8 mouse cellular contexts compared by ENCODE assay signal in genomic region chr5:104108127-104108875, GRCm38 (mm10). TPM values are rescaled to one million over a fixed set of nuclear protein-coding genes. Genes with fewer than 3 reads are reported as not detected.
A peak's percentile ranks its signal among the peaks of the same experiment; 100 is the strongest.
DNase-seq lines count a peak whose midpoint lies in the region; ATAC-seq and TF ChIP-seq lines count a peak whose summit lies in the region.
"Had no signal": no experiment of that assay in that cellular context is flagged by ENCODE, and none has a peak within 500 bp of the region (broad histone marks: within the 10 kb centered on the region; RNA-seq: fewer than 3 reads in every experiment).

No protein-coding gene starts in this region.

- no peak overlapping the region for H3K9ac ChIP-seq in lung, embryonic 15.5 days
- H3K9ac ChIP-seq in forebrain, embryonic 11.5 days (ENCODE audit: low read length), result peak overlapping the region; percentile 32
- no peak overlapping the region for H3K9ac ChIP-seq in intestine, postnatal 0 days (ENCODE audit: low read depth, low read length)
- no peak overlapping the region for H3K9ac ChIP-seq in stomach, embryonic 14.5 days (replicated peaks; ENCODE audit: low read depth, low read length)

- no peaks in the 10 kb centered on the region for H3K27me3 ChIP-seq in lung, embryonic 15.5 days
- H3K27me3 ChIP-seq in forebrain, embryonic 11.5 days (ENCODE audit: control insufficient read depth, insufficient read depth, low read length), result no peaks in the 10 kb centered on the region
- no peaks in the 10 kb centered on the region for H3K27me3 ChIP-seq in intestine, postnatal 0 days (replicated peaks; ENCODE audit: control insufficient read depth, insufficient read depth, low read length)
- H3K27me3 ChIP-seq in stomach, embryonic 14.5 days (ENCODE audit: control insufficient read depth, insufficient read depth, low read length), result no peaks in the 10 kb centered on the region
- H3K27me3 ChIP-seq in thymus, adult 2 months (ENCODE audit: control insufficient read depth, insufficient read depth, low read length), result 0 out of 2 replicates have a peak, but pooled peaks cover 2% of the 10 kb centered on the region

- H3K4me3 ChIP-seq in lung, embryonic 15.5 days, result no peak overlapping the region
- no peak overlapping the region for H3K4me3 ChIP-seq in forebrain, embryonic 11.5 days (ENCODE audit: low read depth, low read length)
- H3K4me3 ChIP-seq in intestine, postnatal 0 days (ENCODE audit: low read depth, low read length), result no peak overlapping the region
- H3K4me3 ChIP-seq in stomach, embryonic 14.5 days (ENCODE audit: low read depth, low read length), result no peak overlapping the region
- H3K4me3 ChIP-seq in thymus, adult 2 months (ENCODE audit: control insufficient read depth, insufficient read depth, low read length), result no peak overlapping the region

- peak overlapping the region; percentile 49 for H3K4me2 ChIP-seq in lung, embryonic 15.5 days
- peak overlapping the region; percentile 46; the same call in 1 of the 2 replicates for H3K4me2 ChIP-seq in forebrain, embryonic 11.5 days (ENCODE audit: low read depth, low read length, severe bottlenecking)
- peak overlapping the region; percentile 42; the same call in 1 of the 2 replicates for H3K4me2 ChIP-seq in intestine, postnatal 0 days (replicated peaks; ENCODE audit: low read depth)
- peak overlapping the region; percentile 41; the same call in 1 of the 2 replicates for H3K4me2 ChIP-seq in stomach, embryonic 14.5 days (replicated peaks; ENCODE audit: low read depth, low read length)

- DNase-seq in lung, postnatal 4 days, result no peak
- peak; percentile 65 for DNase-seq in forebrain, embryonic 11.5 days (ENCODE audit: low spot score)
- no peak for DNase-seq in thymus, postnatal 0 days (ENCODE audit: low spot score)
- DNase-seq in thymus, adult 2 months, result no peak

- peak overlapping the region; percentile 92 for H3K27ac ChIP-seq in lung, embryonic 15.5 days
- H3K27ac ChIP-seq in forebrain, embryonic 11.5 days (ENCODE audit: low read depth, low read length), result peak overlapping the region; percentile 83
- peak overlapping the region; percentile 61 for H3K27ac ChIP-seq in intestine, postnatal 0 days (ENCODE audit: low read depth, low read length)
- peak overlapping the region; percentile 86 for H3K27ac ChIP-seq in stomach, embryonic 14.5 days (ENCODE audit: low read length)
- H3K27ac ChIP-seq in thymus, adult 2 months (ENCODE audit: control insufficient read depth, insufficient read depth, low read length), result no peak overlapping the region
- H3K27ac ChIP-seq: macrophage had no signal

- TF ChIP-seq POLR2A in thymus, adult 2 months (IDR thresholded peaks at IDR 0.05; ENCODE audit: control insufficient read depth, extremely low read depth, insufficient read depth, low read length, poor library complexity), result no peak

- no peaks in the 10 kb centered on the region for H3K36me3 ChIP-seq in lung, embryonic 15.5 days
- no peaks in the 10 kb centered on the region for H3K36me3 ChIP-seq in forebrain, embryonic 11.5 days (ENCODE audit: control insufficient read depth, insufficient read depth, low read length)
- H3K36me3 ChIP-seq in intestine, postnatal 0 days (ENCODE audit: control insufficient read depth, insufficient read depth), result no peaks in the 10 kb centered on the region
- H3K36me3 ChIP-seq in stomach, embryonic 14.5 days (ENCODE audit: control insufficient read depth, insufficient read depth, low read length), result no peaks in the 10 kb centered on the region
- no peaks in the 10 kb centered on the region for H3K36me3 ChIP-seq in thymus, adult 2 months (ENCODE audit: control insufficient read depth, insufficient read depth, low read length)

- no peak for ATAC-seq in lung, embryonic 15.5 days (ENCODE audit: borderline replicate concordance, extremely low read depth, low FRiP score, low TSS enrichment)
- peak; percentile 38 for ATAC-seq in forebrain, embryonic 11.5 days (replicated peaks; ENCODE audit: low FRiP score)
- ATAC-seq in intestine, postnatal 0 days, result no peak
- no peak for ATAC-seq in stomach, embryonic 14.5 days (ENCODE audit: insufficient number of reproducible peaks, insufficient read depth, low FRiP score, low read depth)

- peaks cover 35% of the 10 kb centered on the region for H3K4me1 ChIP-seq in lung, embryonic 15.5 days
- H3K4me1 ChIP-seq in forebrain, embryonic 11.5 days (replicated peaks; ENCODE audit: control insufficient read depth, insufficient read depth, low read length), result peaks cover 47% of the 10 kb centered on the region
- no peaks in the 10 kb centered on the region for H3K4me1 ChIP-seq in intestine, postnatal 0 days (replicated peaks; ENCODE audit: control insufficient read depth, insufficient read depth, low read length)
- H3K4me1 ChIP-seq in stomach, embryonic 14.5 days (ENCODE audit: control insufficient read depth, insufficient read depth, low read length), result peaks cover 31% of the 10 kb centered on the region
- H3K4me1 ChIP-seq in thymus, adult 2 months (replicated peaks; ENCODE audit: control insufficient read depth, insufficient read depth, low read length), result no peaks in the 10 kb centered on the region; the same call in 1 of the 2 replicates

- no peak for TF ChIP-seq CTCF in intestine, postnatal 0 days (IDR thresholded peaks at IDR 0.05; ENCODE audit: low read depth)
- TF ChIP-seq CTCF in thymus, adult 2 months (IDR thresholded peaks at IDR 0.05; ENCODE audit: borderline replicate concordance, control insufficient read depth, extremely low read depth, insufficient read depth, low read length, poor library complexity), result no peak

- WGBS in lung, embryonic 15.5 days, result 58% methylated on average over 11 of the region's 11 CpGs
- 48% methylated on average over 11 of the region's 11 CpGs for WGBS in forebrain, embryonic 11.5 days
- 68% methylated on average over 11 of the region's 11 CpGs for WGBS in intestine, postnatal 0 days
- 51% methylated on average over 11 of the region's 11 CpGs for WGBS in stomach, embryonic 14.5 days
- 82% methylated on average over 11 of the region's 11 CpGs for WGBS in thymus, adult 2 months

- H3K9me3 ChIP-seq in lung, embryonic 15.5 days, result no peaks in the 10 kb centered on the region
- no peaks in the 10 kb centered on the region for H3K9me3 ChIP-seq in forebrain, embryonic 11.5 days (ENCODE audit: control insufficient read depth, low read length)
- no peaks in the 10 kb centered on the region for H3K9me3 ChIP-seq in intestine, postnatal 0 days (ENCODE audit: control insufficient read depth)
- no peaks in the 10 kb centered on the region for H3K9me3 ChIP-seq in stomach, embryonic 14.5 days (ENCODE audit: control insufficient read depth, low read depth, low read length)

RNA-seq across cellular contexts. Expression of gene Sparcl1, which starts 5.2 kb away (rescaled TPM):
- polyA plus RNA-seq in lung, embryonic 15.5 days (2015; fragmentation: Nextera tagmentation; extraction: Ambion mirVana), result 343 and 369 TPM in 2 replicates
- polyA plus RNA-seq in forebrain, embryonic 11.5 days (2014; fragmentation: Nextera tagmentation; extraction: Ambion mirVana), result 23.3 and 24.1 TPM in 2 replicates
- polyA plus RNA-seq in intestine, postnatal 0 days (2015; fragmentation: Nextera tagmentation; extraction: Ambion mirVana), result 158 and 165 TPM in 2 replicates
- polyA plus RNA-seq in stomach, embryonic 14.5 days (2014; fragmentation: Nextera tagmentation; extraction: Ambion mirVana), result 300 and 320 TPM in 2 replicates
- 34.1 and 35.4 TPM in 2 replicates for polyA plus RNA-seq in thymus, postnatal 0 days (2015; fragmentation: Nextera tagmentation; extraction: Ambion mirVana)
- 15.2 and 26.8 TPM in 2 replicates for polyA plus RNA-seq in thymus, adult 2 months (2012; rRNA removed)
- polyA plus RNA-seq: macrophage had no signal

RNA-seq across cellular contexts. Expression of gene Gm17660, which starts 30.9 kb away (rescaled TPM):
- polyA plus RNA-seq in lung, embryonic 15.5 days (2015; fragmentation: Nextera tagmentation; extraction: Ambion mirVana), result 0.42 TPM in 1 of 2 replicates, not detected in the other
- not detected in 2 replicates for polyA plus RNA-seq in forebrain, embryonic 11.5 days (2014; fragmentation: Nextera tagmentation; extraction: Ambion mirVana)
- 1.1 and 1.5 TPM in 2 replicates for polyA plus RNA-seq in intestine, postnatal 0 days (2015; fragmentation: Nextera tagmentation; extraction: Ambion mirVana)
- polyA plus RNA-seq in stomach, embryonic 14.5 days (2014; fragmentation: Nextera tagmentation; extraction: Ambion mirVana), result 1.3 TPM in 1 of 2 replicates, not detected in the other
- not detected in 2 replicates for polyA plus RNA-seq in thymus, postnatal 0 days (2015; fragmentation: Nextera tagmentation; extraction: Ambion mirVana)
- polyA plus RNA-seq in thymus, adult 2 months (2012; rRNA removed), result not detected in 2 replicates
- polyA plus RNA-seq: macrophage had no signal
